Mouse (Mus musculus) thymus, adult 2 months (tissue): ENCODE measurements around the gene Igf1r.

ENCODE experiments used
- CTCF ChIP-seq: fragments of 200-500 bp; IDR thresholded peaks from 2 replicates; pipeline ENCODE4 v1.5.1; 2012; ENCODE audit warnings: mild to moderate bottlenecking, control low read depth, low read length, moderate library complexity, borderline replicate concordance; ENCODE audit not compliant: control insufficient read depth, poor library complexity, insufficient read depth; ENCODE audit errors: extremely low read depth
- POLR2A ChIP-seq: fragments of 200-500 bp; IDR thresholded peaks from 2 replicates; pipeline ENCODE4 v1.6.1; 2012; ENCODE audit warnings: mild to moderate bottlenecking, low read length, control low read depth, moderate library complexity; ENCODE audit not compliant: control insufficient read depth, poor library complexity, insufficient read depth; ENCODE audit errors: extremely low read depth

DNA sequence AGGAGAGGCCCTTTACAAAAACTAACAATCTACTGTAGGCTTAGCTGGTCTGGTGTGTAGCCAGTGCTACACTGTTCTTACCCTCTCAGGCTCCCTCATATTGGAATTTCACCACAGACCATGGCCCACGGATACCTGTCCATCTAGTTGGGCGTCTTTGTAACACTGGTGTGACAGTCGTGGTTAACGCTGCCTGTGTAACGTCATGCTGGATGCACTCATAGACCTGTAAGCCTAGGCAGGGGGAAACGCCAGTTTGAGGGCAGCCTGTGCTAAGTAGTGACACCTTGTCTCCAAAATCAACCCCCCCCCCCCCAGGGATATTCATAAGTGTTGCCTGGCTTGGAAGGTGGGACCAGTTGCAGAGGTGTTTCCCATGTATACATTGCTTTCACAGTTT lies 4.7 kb downstream of the Igf1r start:
- TF ChIP-seq POLR2A (no peak), CTCF (no peak)
